In genomic region chr10:108178285-108178848, GRCm38 (mm10) we compare ENCODE assay signal across 31 mouse cellular contexts. TPM values are rescaled to one million over a fixed set of nuclear protein-coding genes. Genes with fewer than 3 reads are reported as not detected.
DNase-seq lines count a peak whose midpoint lies in the region; ATAC-seq and TF ChIP-seq lines count a peak whose summit lies in the region.
"Had no signal": no experiment of that assay in that cellular context is flagged by ENCODE, and none has a peak within 500 bp of the region (broad histone marks: within the 10 kb centered on the region; RNA-seq: fewer than 3 reads in every experiment).

No protein-coding gene starts in this region.

- TF ChIP-seq POLR2A in bone marrow macrophage, adult 2 months (IDR thresholded peaks at IDR 0.05; ENCODE audit: borderline replicate concordance, low read depth, low read length): no peak
- TF ChIP-seq POLR2A in kidney, adult 2 months (IDR thresholded peaks at IDR 0.05; ENCODE audit: low read depth, low read length): no peak

- H3K9ac ChIP-seq in heart, postnatal 0 days (replicated peaks; ENCODE audit: low read depth, low read length): no peak overlapping the region
- H3K9ac ChIP-seq in intestine, postnatal 0 days (ENCODE audit: low read depth, low read length): no peak overlapping the region
- H3K9ac ChIP-seq: hindbrain, embryonic 13.5 days; limb, embryonic 15.5 days; liver, embryonic 14.5 days; lung, embryonic 14.5 days; neural tube, embryonic 15.5 days had no signal

- no peak for TF ChIP-seq EP300 in heart, postnatal 0 days (IDR thresholded peaks at IDR 0.05; ENCODE audit: low read depth)

- H3K4me2 ChIP-seq in heart, postnatal 0 days (ENCODE audit: low read depth, low read length): no peak overlapping the region
- H3K4me2 ChIP-seq in intestine, postnatal 0 days (replicated peaks; ENCODE audit: low read depth): no peak overlapping the region
- H3K4me2 ChIP-seq: heart, embryonic 13.5 days; hindbrain, embryonic 13.5 days; limb, embryonic 15.5 days; lung, embryonic 14.5 days; neural tube, embryonic 15.5 days had no signal

- H3K27me3 ChIP-seq in heart, postnatal 0 days (ENCODE audit: control insufficient read depth, insufficient read depth, low read length): no peaks in the 10 kb centered on the region
- no peaks in the 10 kb centered on the region for H3K27me3 ChIP-seq in kidney, adult 2 months (replicated peaks; ENCODE audit: control insufficient read depth, insufficient read depth, low read length)
- H3K27me3 ChIP-seq in intestine, postnatal 0 days (replicated peaks; ENCODE audit: control insufficient read depth, insufficient read depth, low read length): no peaks in the 10 kb centered on the region
- H3K27me3 ChIP-seq: heart, embryonic 13.5 days; hindbrain, embryonic 13.5 days; limb, embryonic 15.5 days; neural tube, embryonic 15.5 days had no signal

- DNase-seq in heart, postnatal 0 days (ENCODE audit: low spot score): no peak
- no peak for DNase-seq in heart, adult 18-20 months
- no peak for DNase-seq in kidney, adult 2 months
- DNase-seq in kidney, postnatal 14 days: no peak
- DNase-seq: adrenal gland, adult 2 months; adrenal gland, postnatal 36 days; cerebellum, adult 2 months; cerebellum, postnatal 25 days; gastrocnemius, adult 2 months; gastrocnemius, postnatal 36 days; heart, postnatal 36 days; kidney, adult 18-20 months; kidney, postnatal 4 days; layer of hippocampus, postnatal 36 days; lung, embryonic 14.5 days; lung, postnatal 14 days; midbrain, embryonic 14.5 days; right cerebral cortex, postnatal 25 days; spleen, adult 18-20 months had no signal

- H3K9me3 ChIP-seq in heart, postnatal 0 days (replicated peaks; ENCODE audit: control insufficient read depth, low read length): no peaks in the 10 kb centered on the region
- no peaks in the 10 kb centered on the region for H3K9me3 ChIP-seq in intestine, postnatal 0 days (ENCODE audit: control insufficient read depth)
- H3K9me3 ChIP-seq: heart, embryonic 13.5 days; hindbrain, embryonic 13.5 days; limb, embryonic 10.5 days; limb, embryonic 15.5 days; neural tube, embryonic 15.5 days had no signal

- peak overlapping the region; percentile 68; the same call in 1 of the 2 replicates for H3K27ac ChIP-seq in heart, postnatal 0 days (ENCODE audit: low read depth)
- H3K27ac ChIP-seq in bone marrow macrophage, adult 2 months (ENCODE audit: insufficient read depth, low read depth, low read length): peak overlapping the region; percentile 38
- no peak overlapping the region for H3K27ac ChIP-seq in kidney, adult 2 months (ENCODE audit: insufficient read depth, low read depth, low read length)
- H3K27ac ChIP-seq in intestine, postnatal 0 days (ENCODE audit: low read depth, low read length): no peak overlapping the region
- H3K27ac ChIP-seq: hindbrain, embryonic 13.5 days; limb, embryonic 10.5 days; limb, embryonic 15.5 days; liver, embryonic 14.5 days; neural tube, embryonic 15.5 days had no signal

- no peak for ATAC-seq in heart, postnatal 0 days (ENCODE audit: insufficient read depth, low read depth)
- ATAC-seq in megakaryocyte, adult 5-6 weeks (ENCODE audit: poor library complexity, severe bottlenecking): peak; percentile 74
- peak; percentile 19; the same call in 1 of the 2 replicates for ATAC-seq in neutrophil, adult 5-6 weeks (ENCODE audit: extremely low read depth, insufficient number of reproducible peaks, low FRiP score, poor library complexity, severe bottlenecking)
- ATAC-seq in intestine, postnatal 0 days: no peak
- ATAC-seq: activated CD4-positive, CD25-positive, alpha-beta regulatory T cell, adult 4 months; forebrain, embryonic 16.5 days had no signal

- H3K4me3 ChIP-seq in heart, postnatal 0 days (ENCODE audit: low read depth, low read length): no peak overlapping the region
- H3K4me3 ChIP-seq in bone marrow macrophage, adult 2 months (ENCODE audit: insufficient read depth, low read length): no peak overlapping the region
- H3K4me3 ChIP-seq in kidney, adult 2 months (ENCODE audit: insufficient read depth, low read depth, low read length): no peak overlapping the region
- no peak overlapping the region for H3K4me3 ChIP-seq in intestine, postnatal 0 days (ENCODE audit: low read depth, low read length)
- H3K4me3 ChIP-seq: gastrocnemius, adult 2 months; heart, embryonic 13.5 days; hindbrain, embryonic 13.5 days; limb, embryonic 10.5 days; limb, embryonic 15.5 days; neural tube, embryonic 15.5 days had no signal

- H3K36me3 ChIP-seq in heart, postnatal 0 days (replicated peaks; ENCODE audit: control insufficient read depth, insufficient read depth, low read length): no peaks in the 10 kb centered on the region
- H3K36me3 ChIP-seq in kidney, adult 2 months (ENCODE audit: control insufficient read depth, insufficient read depth, low read length): no peaks in the 10 kb centered on the region
- no peaks in the 10 kb centered on the region for H3K36me3 ChIP-seq in intestine, postnatal 0 days (ENCODE audit: control insufficient read depth, insufficient read depth)
- H3K36me3 ChIP-seq: hindbrain, embryonic 13.5 days; limb, embryonic 15.5 days; neural tube, embryonic 15.5 days had no signal

- peaks cover 38% of the 10 kb centered on the region for H3K4me1 ChIP-seq in heart, postnatal 0 days (ENCODE audit: control insufficient read depth, insufficient read depth)
- H3K4me1 ChIP-seq in bone marrow macrophage, adult 2 months (ENCODE audit: control insufficient read depth, insufficient read depth, low read length): peaks cover 22% of the 10 kb centered on the region
- peaks cover 6% of the 10 kb centered on the region for H3K4me1 ChIP-seq in kidney, adult 2 months (ENCODE audit: control insufficient read depth, insufficient read depth, low read length)
- no peaks in the 10 kb centered on the region for H3K4me1 ChIP-seq in intestine, postnatal 0 days (replicated peaks; ENCODE audit: control insufficient read depth, insufficient read depth, low read length)
- H3K4me1 ChIP-seq: limb, embryonic 15.5 days had no signal

- 68% methylated on average over 6 of the region's 6 CpGs for WGBS in heart, postnatal 0 days
- 70% methylated on average over 6 of the region's 6 CpGs for WGBS in kidney, adult 2 months
- WGBS in intestine, postnatal 0 days: 71% methylated on average over 6 of the region's 6 CpGs

- TF ChIP-seq CTCF in heart, postnatal 0 days (IDR thresholded peaks at IDR 0.05; ENCODE audit: low read depth): no peak
- no peak for TF ChIP-seq CTCF in bone marrow macrophage, adult 2 months (IDR thresholded peaks at IDR 0.05; ENCODE audit: low read depth, low read length)
- TF ChIP-seq CTCF in kidney, adult 2 months (conservative IDR thresholded peaks at IDR 0.05; ENCODE audit: insufficient read depth, insufficient read length, low read depth, low read length): no peak
- TF ChIP-seq CTCF in intestine, postnatal 0 days (IDR thresholded peaks at IDR 0.05; ENCODE audit: low read depth): no peak

RNA-seq across cellular contexts. Expression of gene Ppp1r12a, which starts 16.4 kb away (rescaled TPM):
- 87.8 and 92.5 TPM in 2 replicates for total RNA-seq in heart, postnatal 0 days (2014; rRNA removed; ENCODE audit: low replicate concordance)
- 68.0 and 78.1 TPM in 2 replicates for polyA plus RNA-seq in heart, postnatal 0 days (2015; fragmentation: Nextera tagmentation; extraction: Ambion mirVana)
- 10 to 100 TPM; 55.4 to 59.2 TPM for total RNA-seq in heart, adult 18-20 months (2021)
- 84.8 and 101 TPM in 2 replicates for polyA plus RNA-seq in bone marrow macrophage, adult 2 months (2012; ENCODE audit: insufficient read depth, insufficient read length, missing spikeins)
- 125 and 149 TPM in 2 replicates for total RNA-seq in megakaryocyte, adult 5-6 weeks (2015)
- total RNA-seq in megakaryocyte, adult 5-6 weeks (2017): 244 and 262 TPM in 2 replicates
- 342 and 392 TPM in 2 replicates for total RNA-seq in neutrophil, adult 5-6 weeks (2017)
- 14.3 and 18.1 TPM in 2 replicates for polyA plus RNA-seq in kidney, adult 2 months (2012; rRNA removed)
- polyA plus RNA-seq in intestine, postnatal 0 days (2015; fragmentation: Nextera tagmentation; extraction: Ambion mirVana): 84.1 and 102 TPM in 2 replicates

Comparison
In these comparisons a context has a peak if more than half of its experiments do, and no peak if none do; other contexts are left out.
1. ATAC-seq: peak in megakaryocyte, adult 5-6 weeks (single experiment) and neutrophil, adult 5-6 weeks (single experiment); none in heart, postnatal 0 days (single experiment) and intestine, postnatal 0 days (single experiment).
2. H3K27ac ChIP-seq: peak in heart, postnatal 0 days (single experiment) and bone marrow macrophage, adult 2 months (single experiment); none in kidney, adult 2 months (single experiment) and intestine, postnatal 0 days (single experiment).